Mouse (Mus musculus) ovary, postnatal 14 days (tissue): ENCODE measurements around the gene Sim2.
A peak's percentile ranks its signal among the peaks of the same experiment; 100 is the strongest.

Source experiments
- DNase-seq: peaks from one replicate; pipeline ENCODE4 v3.0.0; 2022; ENCODE audit warnings: low spot score

The Sim2 gene

GRCm38 (mm10) chr16:94095109-94095822 is 10.5 kb downstream of the Sim2 start:
- DNase-seq, result no peak

GRCm38 (mm10) chr16:94096479-94096878 is 11.7 kb downstream of the Sim2 start:
- no peak for DNase-seq

GRCm38 (mm10) chr16:94097724-94098455 is 13.2 kb downstream of the Sim2 start:
- no peak for DNase-seq

GRCm38 (mm10) chr16:94113160-94113559 is 28.4 kb downstream of the Sim2 start:
- no peak for DNase-seq

GRCm38 (mm10) chr16:94114693-94115092 is 30.0 kb downstream of the Sim2 start:
- no peak for DNase-seq

GRCm38 (mm10) chr16:94117333-94117732 is 32.6 kb downstream of the Sim2 start:
- no peak for DNase-seq

- DNase-seq, result no peak
These were observed 33.7 kb downstream of the Sim2 start for GRCm38 (mm10) chr16:94118394-94118793.

GRCm38 (mm10) chr16:94122347-94122746 is 37.6 kb downstream of the Sim2 start:
- no peak for DNase-seq

GRCm38 (mm10) chr16:94123247-94123646 is 38.5 kb downstream of the Sim2 start:
- peak; percentile 13 for DNase-seq

- no peak for DNase-seq
These were observed 40.6 kb downstream of the Sim2 start for GRCm38 (mm10) chr16:94125172-94125981.

- DNase-seq, result no peak
These were observed 41.5 kb downstream of the Sim2 start for GRCm38 (mm10) chr16:94126200-94126599.

- DNase-seq, result no peak
These were observed 43.6 kb downstream of the Sim2 start for GRCm38 (mm10) chr16:94128236-94128835.

GRCm38 (mm10) chr16:94134218-94134617 is 49.5 kb downstream of the Sim2 start:
- DNase-seq, result no peak

- no peak for DNase-seq
These were observed 56.0 kb downstream of the Sim2 start for GRCm38 (mm10) chr16:94140746-94141145.

GRCm38 (mm10) chr16:94143325-94143724 is 58.6 kb downstream of the Sim2 start:
- no peak for DNase-seq

- DNase-seq, result no peak
These were observed 63.4 kb downstream of the Sim2 start for GRCm38 (mm10) chr16:94148139-94148538.

- no peak for DNase-seq
These were observed 65.7 kb downstream of the Sim2 start for GRCm38 (mm10) chr16:94150125-94151103.

- peak; percentile 15 for DNase-seq
These were observed 70.4 kb downstream of the Sim2 start for GRCm38 (mm10) chr16:94155041-94155653.

GRCm38 (mm10) chr16:94157819-94158218 is 73.1 kb downstream of the Sim2 start:
- no peak for DNase-seq

- no peak for DNase-seq
These were observed 77.3 kb downstream of the Sim2 start for GRCm38 (mm10) chr16:94162000-94162399.

- no peak for DNase-seq
These were observed 78.3 kb downstream of the Sim2 start for GRCm38 (mm10) chr16:94163051-94163450.
